Mouse (Mus musculus) lung, embryonic 15.5 days (tissue): ENCODE measurements around the gene Cyb5b. TPM values are rescaled to one million over a fixed set of nuclear protein-coding genes. Genes with fewer than 3 reads are reported as not detected.
A peak's percentile ranks its signal among the peaks of the same experiment; 100 is the strongest.

Experiments used
- ATAC-seq: fragments of 200-750 bp; cut with Nextera tagmentation; 2 replicates; pipeline ENCODE4 v1.8.0; 2017; ENCODE audit warnings: moderate number of reproducible peaks, borderline replicate concordance; ENCODE audit not compliant: low FRiP score, low TSS enrichment; ENCODE audit errors: extremely low read depth
- H3K27ac ChIP-seq: fragments of 300-500 bp; sonication (generic); 2 replicates; pipeline ENCODE4 v1.5.1; 2015; ENCODE audit warnings: moderate library complexity, mild to moderate bottlenecking, inconsistent platforms
- H3K27me3 ChIP-seq: fragments of 300-500 bp; sonication (generic); 2 replicates; pipeline ENCODE4 v1.6.1; 2015; ENCODE audit warnings: inconsistent platforms
- H3K36me3 ChIP-seq: fragments of 300-500 bp; sonication (generic); 2 replicates; pipeline ENCODE4 v1.6.1; 2015; ENCODE audit warnings: inconsistent platforms
- H3K4me1 ChIP-seq: fragments of 300-500 bp; sonication (generic); 2 replicates; pipeline ENCODE4 v1.6.1; 2015; ENCODE audit warnings: inconsistent platforms
- H3K4me2 ChIP-seq: fragments of 300-500 bp; sonication (generic); 2 replicates; pipeline ENCODE4 v1.6.1; 2015; ENCODE audit warnings: inconsistent platforms, mild to moderate bottlenecking, moderate library complexity
- H3K4me3 ChIP-seq: fragments of 300-500 bp; sonication (generic); 2 replicates; pipeline ENCODE4 v1.5.1; 2015; ENCODE audit warnings: mild to moderate bottlenecking, inconsistent platforms
- H3K9ac ChIP-seq: fragments of 300-500 bp; sonication (generic); 2 replicates; pipeline ENCODE4 v1.6.1; 2015; ENCODE audit warnings: inconsistent platforms
- H3K9me3 ChIP-seq: fragments of 300-500 bp; sonication (generic); 2 replicates; pipeline ENCODE4 v1.6.1; 2016; ENCODE audit warnings: inconsistent platforms
- WGBS: fragments of 180-500 bp; shearing (Covaris S2); methylation state at CpG from one replicate; pipeline ENCODE4 v1.1.7; 2015; 5-methylcytosine and 5-hydroxymethylcytosine counted together
- polyA plus RNA-seq: library from polyadenylated mRNA; unstranded; fragments of >200 nt; fragmentation: Nextera tagmentation; extraction: Ambion mirVana; gene quantifications from 2 replicates; pipeline ENCODE4 v1.2.1, GENCODE M21; 2015

Gene Cyb5b
- polyA plus RNA-seq, 1 experiment from 2014 or later, result 88.3 TPM

GRCm38 (mm10) chr8:107116023-107116422, 34.4 kb upstream of the Cyb5b start:
- H3K27ac ChIP-seq, result 0 out of 2 replicates have a peak overlapping the region, but pooled peaks have one; percentile 5
- peaks cover 29% of the 10 kb centered on the region for H3K4me1 ChIP-seq
- ATAC-seq, result no peak; the same call in 1 of the 2 replicates

GRCm38 (mm10) chr8:107117019-107117418, 33.4 kb upstream of the Cyb5b start:
- no peak overlapping the region for H3K4me3 ChIP-seq
- ATAC-seq, result no peak
- 0 out of 2 replicates have a peak overlapping the region, but pooled peaks have one; percentile 5 for H3K27ac ChIP-seq
- no peaks in the 10 kb centered on the region for H3K36me3 ChIP-seq
- no peaks in the 10 kb centered on the region for H3K27me3 ChIP-seq
- no peak overlapping the region for H3K4me2 ChIP-seq
- WGBS, result 38% methylated on average over 2 of the region's 2 CpGs
- H3K9ac ChIP-seq, result no peak overlapping the region
- H3K4me1 ChIP-seq, result peaks cover 25% of the 10 kb centered on the region
- H3K9me3 ChIP-seq, result no peaks in the 10 kb centered on the region

More at GRCm38 (mm10) chr8:107116023-107116422, 34.4 kb upstream of the Cyb5b start:
- H3K4me2 ChIP-seq, result no peak overlapping the region
- no peak overlapping the region for H3K4me3 ChIP-seq
- H3K27me3 ChIP-seq, result no peaks in the 10 kb centered on the region
- no peaks in the 10 kb centered on the region for H3K9me3 ChIP-seq
- 10% methylated on average over 11 of the region's 11 CpGs for WGBS
- H3K9ac ChIP-seq, result no peak overlapping the region
- no peaks in the 10 kb centered on the region for H3K36me3 ChIP-seq

GRCm38 (mm10) chr8:107118803-107119233, 31.6 kb upstream of the Cyb5b start:
- Histone ChIP-seq H3K9ac (no peak overlapping the region), H3K4me2 (no peak overlapping the region), H3K27me3 (no peaks in the 10 kb centered on the region), H3K4me3 (no peak overlapping the region), H3K4me1 (peaks cover 35% of the 10 kb centered on the region), H3K36me3 (no peaks in the 10 kb centered on the region), H3K27ac (peak overlapping the region; percentile 63), H3K9me3 (no peaks in the 10 kb centered on the region)
- 33% methylated on average over 7 of the region's 7 CpGs for WGBS
- no peak for ATAC-seq

GRCm38 (mm10) chr8:107119412-107119811, 31.0 kb upstream of the Cyb5b start:
- no peaks in the 10 kb centered on the region for H3K9me3 ChIP-seq
- no peak overlapping the region for H3K4me3 ChIP-seq
- H3K27me3 ChIP-seq, result no peaks in the 10 kb centered on the region
- H3K9ac ChIP-seq, result no peak overlapping the region
- no peak overlapping the region for H3K4me2 ChIP-seq
- H3K27ac ChIP-seq, result peak overlapping the region; percentile 63
- 46% methylated on average over 9 of the region's 9 CpGs for WGBS
- peaks cover 38% of the 10 kb centered on the region for H3K4me1 ChIP-seq
- H3K36me3 ChIP-seq, result no peaks in the 10 kb centered on the region
- no peak for ATAC-seq

- Histone ChIP-seq H3K9ac (no peak overlapping the region), H3K4me1 (peaks cover 33% of the 10 kb centered on the region), H3K27me3 (no peaks in the 10 kb centered on the region), H3K27ac (no peak overlapping the region), H3K9me3 (no peaks in the 10 kb centered on the region), H3K4me2 (no peak overlapping the region), H3K36me3 (no peaks in the 10 kb centered on the region), H3K4me3 (no peak overlapping the region)
- ATAC-seq, result no peak
These were observed 29.6 kb upstream of the Cyb5b start for GRCm38 (mm10) chr8:107120806-107121205.

GRCm38 (mm10) chr8:107121681-107122291, 28.7 kb upstream of the Cyb5b start:
- Histone ChIP-seq H3K9me3 (no peaks in the 10 kb centered on the region), H3K9ac (no peak overlapping the region), H3K27me3 (no peaks in the 10 kb centered on the region), H3K4me3 (no peak overlapping the region), H3K27ac (no peak overlapping the region), H3K36me3 (no peaks in the 10 kb centered on the region), H3K4me2 (no peak overlapping the region), H3K4me1 (peaks cover 33% of the 10 kb centered on the region)
- WGBS, result 79% methylated on average over 7 of the region's 7 CpGs
- ATAC-seq, result no peak

GRCm38 (mm10) chr8:107123063-107123614, 27.3 kb upstream of the Cyb5b start:
- H3K27me3 ChIP-seq, result no peaks in the 10 kb centered on the region
- H3K27ac ChIP-seq, result peak overlapping the region; percentile 12; the same call in 1 of the 2 replicates
- H3K9me3 ChIP-seq, result no peaks in the 10 kb centered on the region
- H3K4me1 ChIP-seq, result peaks cover 31% of the 10 kb centered on the region
- ATAC-seq, result no peak
- WGBS, result 11% methylated on average over 9 of the region's 9 CpGs
- no peak overlapping the region for H3K4me3 ChIP-seq
- H3K36me3 ChIP-seq, result no peaks in the 10 kb centered on the region
- H3K9ac ChIP-seq, result no peak overlapping the region
- H3K4me2 ChIP-seq, result no peak overlapping the region

- Histone ChIP-seq H3K9ac (no peak overlapping the region), H3K4me1 (peaks cover 26% of the 10 kb centered on the region), H3K9me3 (no peaks in the 10 kb centered on the region), H3K27ac (no peak overlapping the region), H3K27me3 (no peaks in the 10 kb centered on the region), H3K4me3 (no peak overlapping the region), H3K36me3 (no peaks in the 10 kb centered on the region), H3K4me2 (no peak overlapping the region)
- 68% methylated on average over 8 of the region's 8 CpGs for WGBS
- no peak for ATAC-seq
These were observed 26.1 kb upstream of the Cyb5b start for GRCm38 (mm10) chr8:107124343-107124742.

- Histone ChIP-seq H3K27ac (peak overlapping the region; percentile 43), H3K9ac (no peak overlapping the region), H3K27me3 (no peaks in the 10 kb centered on the region), H3K9me3 (no peaks in the 10 kb centered on the region), H3K36me3 (no peaks in the 10 kb centered on the region), H3K4me1 (peaks cover 14% of the 10 kb centered on the region), H3K4me2 (no peak overlapping the region), H3K4me3 (no peak overlapping the region)
- WGBS, result 32% methylated on average over 8 of the region's 8 CpGs
- ATAC-seq, result peak; percentile 64; the same call in 1 of the 2 replicates
These were observed 21.0 kb upstream of the Cyb5b start for GRCm38 (mm10) chr8:107129171-107130025.

- peak overlapping the region; percentile 43; the same call in 1 of the 2 replicates for H3K27ac ChIP-seq
- no peak overlapping the region for H3K9ac ChIP-seq
- H3K4me1 ChIP-seq, result peaks cover 14% of the 10 kb centered on the region
- no peaks in the 10 kb centered on the region for H3K36me3 ChIP-seq
- H3K27me3 ChIP-seq, result no peaks in the 10 kb centered on the region
- no peak overlapping the region for H3K4me3 ChIP-seq
- WGBS, result 71% methylated on average over 6 of the region's 6 CpGs
- H3K9me3 ChIP-seq, result no peaks in the 10 kb centered on the region
- H3K4me2 ChIP-seq, result no peak overlapping the region
- ATAC-seq, result no peak
These were observed 20.4 kb upstream of the Cyb5b start for GRCm38 (mm10) chr8:107130028-107130427.

- 77% methylated on average over 24 of the region's 24 CpGs for WGBS
- H3K27me3 ChIP-seq, result no peaks in the 10 kb centered on the region
- peaks cover 18% of the 10 kb centered on the region for H3K4me1 ChIP-seq
- no peak overlapping the region for H3K27ac ChIP-seq
- no peaks in the 10 kb centered on the region for H3K9me3 ChIP-seq
- H3K36me3 ChIP-seq, result no peaks in the 10 kb centered on the region
- no peak overlapping the region for H3K4me2 ChIP-seq
- no peak for ATAC-seq
- H3K9ac ChIP-seq, result no peak overlapping the region
- no peak overlapping the region for H3K4me3 ChIP-seq
These were observed 17.6 kb upstream of the Cyb5b start for GRCm38 (mm10) chr8:107132581-107133491.
